Mouse (Mus musculus): ENCODE measurements at regions not wholly inside any gene's neighbourhood (a gene's known extent, or its start where the extent isn't known, plus 50 kb on each side); places are given as distances from the start of the nearest gene placed in this dataset.

DNA sequence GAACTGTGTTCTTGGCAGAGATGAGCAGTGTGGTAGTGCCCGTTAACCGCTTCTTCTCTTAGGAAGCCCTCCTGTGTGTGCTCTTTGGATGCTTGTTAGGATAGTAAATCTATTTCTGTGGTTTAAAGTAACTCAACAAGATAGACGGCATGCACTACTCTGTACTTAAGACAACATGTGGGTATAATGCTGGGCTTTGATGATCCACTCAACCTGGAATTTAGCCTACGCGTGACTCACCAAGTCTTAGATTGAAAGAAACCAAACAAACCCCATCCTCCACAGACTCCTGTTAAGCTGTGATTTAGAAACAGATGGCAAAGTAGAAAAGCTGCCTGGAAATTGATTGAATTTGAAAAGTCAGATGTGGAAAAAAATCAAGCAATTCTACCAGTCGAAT lies 673.5 kb downstream of the Olfm4 start:
- Histone ChIP-seq H3K36me3 (no peaks in the 10 kb centered on the region), H3K4me1 (no peaks in the 10 kb centered on the region), H3K9ac (replicated peaks) (no peak overlapping the region), H3K9me3 (replicated peaks) (no peaks in the 10 kb centered on the region), H3K27me3 (replicated peaks) (no peaks in the 10 kb centered on the region), H3K4me2 (no peak overlapping the region), H3K27ac (replicated peaks) (no peak overlapping the region), H3K4me3 (replicated peaks) (no peak overlapping the region)
- WGBS: 91% methylated on average over 6 of the region's 6 CpGs
- no peak for ATAC-seq (ENCODE audit: low FRiP score)

DNA sequence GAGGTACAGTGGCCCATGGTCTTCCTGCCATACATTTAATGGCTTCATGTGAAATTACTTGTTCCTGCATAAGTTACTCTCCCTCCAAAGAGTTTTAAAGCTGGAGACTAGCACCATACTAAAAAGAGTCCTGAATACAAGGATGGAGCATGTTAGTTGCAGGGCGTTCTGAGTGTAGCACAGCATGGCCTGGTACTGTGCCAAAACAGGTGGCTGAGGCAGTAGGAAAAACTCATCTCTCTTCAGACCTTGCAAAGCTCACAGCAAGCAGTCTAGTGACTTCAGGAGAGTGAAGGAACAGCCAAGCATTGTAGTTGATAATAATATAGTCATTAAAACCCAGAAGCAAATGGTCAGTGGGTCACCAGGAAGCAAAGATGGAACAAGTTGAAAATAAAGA lies 699.0 kb downstream of the Olfm4 start:
- peak overlapping the region; percentile 35; the same call in 1 of the 2 replicates for H3K4me2 ChIP-seq
- H3K9me3 ChIP-seq (replicated peaks): no peaks in the 10 kb centered on the region
- no peak overlapping the region for H3K4me3 ChIP-seq (replicated peaks)
- no peak overlapping the region for H3K27ac ChIP-seq (replicated peaks)
- no peaks in the 10 kb centered on the region for H3K27me3 ChIP-seq (replicated peaks)
- H3K9ac ChIP-seq (replicated peaks): no peak overlapping the region
- H3K4me1 ChIP-seq: peaks cover 10% of the 10 kb centered on the region; the same call in 1 of the 2 replicates
- no peaks in the 10 kb centered on the region for H3K36me3 ChIP-seq
- ATAC-seq (ENCODE audit: low FRiP score): no peak
- WGBS: 53% methylated on average over 1 of the region's 1 CpGs

DNA sequence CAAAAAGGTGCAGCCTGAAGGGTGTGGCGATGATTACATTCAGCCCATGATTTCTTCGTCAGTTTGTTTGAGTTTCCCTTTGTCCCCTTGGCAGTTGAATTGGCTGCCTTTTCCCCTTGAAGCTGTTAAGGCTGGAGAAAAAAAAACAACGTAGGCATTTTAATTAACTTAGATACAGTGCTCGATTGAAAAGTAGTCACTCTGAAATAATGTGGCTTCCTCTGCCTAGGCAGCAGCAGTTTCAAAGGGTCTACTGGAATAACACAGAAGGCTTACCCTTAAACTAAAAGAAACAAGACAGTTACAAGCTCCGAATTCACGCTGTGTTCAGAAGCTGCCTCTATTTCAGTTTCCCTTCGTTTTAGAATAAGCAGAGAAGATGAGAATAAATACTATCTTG lies 699.4 kb downstream of the Olfm4 start:
- no peaks in the 10 kb centered on the region for H3K36me3 ChIP-seq
- H3K9ac ChIP-seq (replicated peaks): no peak overlapping the region
- H3K27ac ChIP-seq (replicated peaks): no peak overlapping the region; the same call in 1 of the 2 replicates
- no peak overlapping the region for H3K4me3 ChIP-seq (replicated peaks)
- WGBS: 36% methylated on average over 7 of the region's 7 CpGs
- H3K27me3 ChIP-seq (replicated peaks): no peaks in the 10 kb centered on the region
- H3K9me3 ChIP-seq (replicated peaks): no peaks in the 10 kb centered on the region
- ATAC-seq (ENCODE audit: low FRiP score): peak; percentile 38; the same call in 1 of the 2 replicates
- peaks cover 10% of the 10 kb centered on the region; the same call in 1 of the 2 replicates for H3K4me1 ChIP-seq
- H3K4me2 ChIP-seq: peak overlapping the region; percentile 35

DNA sequence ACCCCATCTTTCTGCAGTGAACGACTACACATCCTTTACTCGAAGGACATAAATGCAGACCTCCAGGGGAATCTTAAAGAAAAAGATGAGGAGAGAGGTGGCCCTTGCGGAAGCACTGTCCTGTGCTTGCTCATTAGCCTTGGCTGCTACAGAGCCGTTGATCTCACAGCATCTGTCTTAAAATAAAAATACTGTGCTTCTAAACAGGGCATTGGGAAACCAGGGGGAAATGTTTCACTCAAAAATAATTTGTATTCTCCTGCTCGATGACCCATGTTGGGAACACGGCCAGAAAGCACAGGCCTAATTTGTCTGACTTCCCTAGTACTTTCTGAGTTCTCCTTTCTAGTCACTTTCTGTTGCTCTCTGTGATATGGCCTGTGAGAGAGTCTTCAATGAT lies 699.8 kb downstream of the Olfm4 start:
- H3K9ac ChIP-seq (replicated peaks): no peak overlapping the region
- WGBS: 48% methylated on average over 6 of the region's 6 CpGs
- H3K36me3 ChIP-seq: no peaks in the 10 kb centered on the region
- no peaks in the 10 kb centered on the region for H3K9me3 ChIP-seq (replicated peaks)
- no peak overlapping the region; the same call in 1 of the 2 replicates for H3K27ac ChIP-seq (replicated peaks)
- peak overlapping the region; percentile 35 for H3K4me2 ChIP-seq
- 0 out of 2 replicates have a peak, but pooled peaks have one; percentile 17 for ATAC-seq (ENCODE audit: low FRiP score)
- no peak overlapping the region for H3K4me3 ChIP-seq (replicated peaks)
- H3K27me3 ChIP-seq (replicated peaks): no peaks in the 10 kb centered on the region
- H3K4me1 ChIP-seq: peaks cover 10% of the 10 kb centered on the region; the same call in 1 of the 2 replicates

DNA sequence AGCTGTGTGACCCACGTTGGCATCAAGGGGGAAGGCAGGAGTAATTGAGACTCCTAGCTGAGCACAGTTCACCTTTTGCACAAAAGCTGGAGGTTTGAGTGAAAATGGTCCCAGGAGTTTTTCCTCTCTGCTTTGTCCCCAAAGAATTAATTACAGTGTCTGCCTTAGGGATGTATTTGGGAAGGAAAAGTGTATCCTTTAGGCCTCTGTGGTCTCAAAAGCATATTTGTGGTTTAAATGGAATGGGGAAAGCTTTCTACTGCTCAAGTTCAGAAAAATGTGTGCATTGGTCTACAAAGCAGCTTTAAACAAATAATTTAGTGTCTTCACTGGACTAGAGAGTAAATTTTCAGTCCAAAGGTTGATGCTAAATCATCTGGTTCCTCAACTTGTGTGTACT lies 706.6 kb downstream of the Olfm4 start:
- 36% methylated on average over 1 of the region's 1 CpGs for WGBS
- no peak overlapping the region for H3K4me3 ChIP-seq (replicated peaks)
- H3K27ac ChIP-seq (replicated peaks): no peak overlapping the region
- H3K4me2 ChIP-seq: no peak overlapping the region
- H3K36me3 ChIP-seq: no peaks in the 10 kb centered on the region
- no peak overlapping the region for H3K9ac ChIP-seq (replicated peaks)
- no peaks in the 10 kb centered on the region for H3K4me1 ChIP-seq
- no peaks in the 10 kb centered on the region for H3K9me3 ChIP-seq (replicated peaks)
- ATAC-seq (ENCODE audit: low FRiP score): no peak
- H3K27me3 ChIP-seq (replicated peaks): no peaks in the 10 kb centered on the region

DNA sequence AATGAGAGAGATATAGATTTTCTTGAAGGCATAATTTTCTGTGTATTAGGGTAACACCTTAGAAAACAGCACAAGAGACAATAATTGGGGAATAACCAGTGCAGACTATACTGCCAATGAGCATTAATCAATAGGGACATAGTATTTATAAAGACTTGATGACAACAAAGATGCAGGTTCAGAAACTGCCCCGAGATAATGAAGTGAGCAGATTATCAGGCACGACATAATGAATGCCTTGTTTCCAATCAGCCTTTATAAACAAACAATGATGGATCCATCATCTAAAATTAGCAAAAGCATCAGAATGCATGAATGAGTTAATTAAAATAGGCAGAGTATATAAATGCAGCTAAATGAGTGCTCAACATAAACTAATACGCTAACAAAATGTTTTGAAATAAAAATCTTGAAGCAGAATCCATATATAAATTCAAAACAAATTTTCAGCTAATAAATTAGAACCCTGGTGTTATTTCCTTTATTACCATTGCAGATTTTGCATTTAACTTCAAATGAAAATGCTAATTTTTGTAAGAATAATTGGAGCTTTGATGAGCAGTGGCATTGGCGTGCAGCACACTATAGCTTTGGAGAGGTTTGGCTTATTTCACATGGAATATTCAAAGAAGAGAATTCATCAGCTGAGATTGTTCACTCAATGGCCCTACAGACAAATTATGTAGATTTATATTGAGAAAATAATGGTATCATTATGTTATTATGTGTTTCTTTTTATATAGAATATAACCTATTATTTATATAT lies 739.1 kb downstream of the Olfm4 start:
- Histone ChIP-seq H3K4me1 (no peaks in the 10 kb centered on the region), H3K4me3 (replicated peaks) (no peak overlapping the region), H3K36me3 (no peaks in the 10 kb centered on the region), H3K27ac (replicated peaks) (no peak overlapping the region), H3K4me2 (no peak overlapping the region), H3K9ac (replicated peaks) (no peak overlapping the region), H3K9me3 (replicated peaks) (no peaks in the 10 kb centered on the region), H3K27me3 (replicated peaks) (no peaks in the 10 kb centered on the region)
- 69% methylated on average over 4 of the region's 4 CpGs for WGBS
- no peak for ATAC-seq (ENCODE audit: low FRiP score)

DNA sequence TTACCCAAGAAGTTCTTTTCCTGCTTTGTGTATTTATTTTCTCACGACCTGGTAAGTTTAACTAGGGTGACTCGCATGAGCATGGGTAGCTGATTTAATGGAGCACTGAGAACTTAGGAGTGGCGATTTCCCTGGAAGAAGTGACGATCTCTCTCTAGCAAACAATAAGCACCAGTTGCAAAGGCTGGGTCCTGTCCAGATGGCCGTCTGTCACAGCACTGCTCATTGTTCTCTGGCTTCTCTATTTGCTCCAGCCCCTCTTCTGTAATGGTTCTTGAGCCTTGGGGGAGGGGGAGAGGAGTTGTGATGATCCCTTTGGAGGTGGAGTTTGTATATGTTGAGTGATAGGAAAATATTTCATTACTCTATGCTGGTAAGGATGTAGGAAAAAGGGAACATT lies 747.3 kb downstream of the Olfm4 start:
- Histone ChIP-seq H3K4me1 (no peaks in the 10 kb centered on the region), H3K27ac (replicated peaks) (no peak overlapping the region), H3K9ac (replicated peaks) (no peak overlapping the region), H3K4me3 (replicated peaks) (no peak overlapping the region), H3K27me3 (replicated peaks) (no peaks in the 10 kb centered on the region), H3K36me3 (no peaks in the 10 kb centered on the region), H3K9me3 (replicated peaks) (no peaks in the 10 kb centered on the region; the same call in 1 of the 2 replicates), H3K4me2 (no peak overlapping the region)
- no peak for ATAC-seq (ENCODE audit: low FRiP score)
- WGBS: 39% methylated on average over 5 of the region's 5 CpGs

Measured in neural tube, embryonic 15.5 days (tissue).